Mouse (Mus musculus): ENCODE measurements around the gene Serpina1b. TPM values are rescaled to one million over a fixed set of nuclear protein-coding genes. Genes with fewer than 3 reads are reported as not detected.
"Not testable (repeated sequence)": the region's sequence is repeated elsewhere in the genome, so short reads cannot be mapped to it uniquely, and the experiment has no call there.

Serpina1b gene
- polyA plus RNA-seq, 1 experiment, result not detected

- no peaks in the 10 kb centered on the region for H3K4me1 ChIP-seq (ENCODE audit: control insufficient read depth, insufficient read depth, low read length)
- TF ChIP-seq POLR2A (IDR thresholded peaks at IDR 0.05; ENCODE audit: extremely low read depth, insufficient read depth, low read length) (no peak), CTCF (IDR thresholded peaks at IDR 0.05; ENCODE audit: extremely low read depth, insufficient read depth, low read length) (no peak)
- no peak overlapping the region for H3K27ac ChIP-seq (ENCODE audit: insufficient read depth, low read length)
- no peak overlapping the region for H3K4me3 ChIP-seq (ENCODE audit: insufficient read depth, low read length)
These were observed 143.2 kb downstream of the Serpina1b start for GRCm38 (mm10) chr12:103687021-103687420.

- no peak for TF ChIP-seq POLR2A (IDR thresholded peaks at IDR 0.05; ENCODE audit: extremely low read depth, insufficient read depth, low read length)
- TF ChIP-seq CTCF (IDR thresholded peaks at IDR 0.05; ENCODE audit: extremely low read depth, insufficient read depth, low read length), result no peak
These were observed 144.1 kb downstream of the Serpina1b start for GRCm38 (mm10) chr12:103686050-103686449.

GRCm38 (mm10) chr12:103685386-103685785, 144.8 kb downstream of the Serpina1b start:
- Histone ChIP-seq H3K4me1 (ENCODE audit: control insufficient read depth, insufficient read depth, low read length) (no peaks in the 10 kb centered on the region), H3K27ac (ENCODE audit: insufficient read depth, low read length) (no peak overlapping the region), H3K4me3 (ENCODE audit: insufficient read depth, low read length) (no peak overlapping the region)
- no peak for TF ChIP-seq CTCF (IDR thresholded peaks at IDR 0.05; ENCODE audit: extremely low read depth, insufficient read depth, low read length)
- TF ChIP-seq POLR2A (IDR thresholded peaks at IDR 0.05; ENCODE audit: extremely low read depth, insufficient read depth, low read length), result no peak

More at GRCm38 (mm10) chr12:103686050-103686449, 144.1 kb downstream of the Serpina1b start:
- Histone ChIP-seq H3K27ac (ENCODE audit: insufficient read depth, low read length) (no peak overlapping the region), H3K4me1 (ENCODE audit: control insufficient read depth, insufficient read depth, low read length) (no peaks in the 10 kb centered on the region), H3K4me3 (ENCODE audit: insufficient read depth, low read length) (no peak overlapping the region)

GRCm38 (mm10) chr12:103683775-103684174, 146.4 kb downstream of the Serpina1b start:
- Histone ChIP-seq H3K4me1 (ENCODE audit: control insufficient read depth, insufficient read depth, low read length) (no peaks in the 10 kb centered on the region), H3K4me3 (ENCODE audit: insufficient read depth, low read length) (no peak overlapping the region), H3K27ac (ENCODE audit: insufficient read depth, low read length) (no peak overlapping the region)
- TF ChIP-seq CTCF (IDR thresholded peaks at IDR 0.05; ENCODE audit: extremely low read depth, insufficient read depth, low read length) (no peak), POLR2A (IDR thresholded peaks at IDR 0.05; ENCODE audit: extremely low read depth, insufficient read depth, low read length) (no peak)

- H3K4me1 ChIP-seq (ENCODE audit: control insufficient read depth, insufficient read depth, low read length), result no peaks in the 10 kb centered on the region
- H3K4me3 ChIP-seq (ENCODE audit: insufficient read depth, low read length), result no peak overlapping the region
- H3K27ac ChIP-seq (ENCODE audit: insufficient read depth, low read length), result no peak overlapping the region
- TF ChIP-seq CTCF (IDR thresholded peaks at IDR 0.05; ENCODE audit: extremely low read depth, insufficient read depth, low read length) (no peak), POLR2A (IDR thresholded peaks at IDR 0.05; ENCODE audit: extremely low read depth, insufficient read depth, low read length) (no peak)
These were observed 148.4 kb downstream of the Serpina1b start for GRCm38 (mm10) chr12:103681739-103682138.

GRCm38 (mm10) chr12:103681169-103681568, 149.0 kb downstream of the Serpina1b start:
- no peak for TF ChIP-seq POLR2A (IDR thresholded peaks at IDR 0.05; ENCODE audit: extremely low read depth, insufficient read depth, low read length)
- no peak for TF ChIP-seq CTCF (IDR thresholded peaks at IDR 0.05; ENCODE audit: extremely low read depth, insufficient read depth, low read length)
- no peaks in the 10 kb centered on the region for H3K4me1 ChIP-seq (ENCODE audit: control insufficient read depth, insufficient read depth, low read length)
- H3K4me3 ChIP-seq (ENCODE audit: insufficient read depth, low read length), result no peak overlapping the region
- H3K27ac ChIP-seq (ENCODE audit: insufficient read depth, low read length), result no peak overlapping the region

- not testable (repeated sequence) for H3K4me1 ChIP-seq (ENCODE audit: control insufficient read depth, insufficient read depth, low read length); H3K27ac ChIP-seq (ENCODE audit: insufficient read depth, low read length); H3K4me3 ChIP-seq (ENCODE audit: insufficient read depth, low read length)
These were observed 150.3 kb downstream of the Serpina1b start for GRCm38 (mm10) chr12:103679853-103680252.

Other genes starting within 250 kb of the Serpina1b start
- 0.04 TPM in 1 of 2 replicates, not detected in the other for gene Serpina10, start 198.9 kb downstream of the Serpina1b start, polyA plus RNA-seq (2012; rRNA removed)
- not detected in 2 replicates for gene Serpina6, start 173.2 kb downstream of the Serpina1b start, polyA plus RNA-seq (2012; rRNA removed)
- not detected in 2 replicates for gene Serpina16, start 154.2 kb downstream of the Serpina1b start, polyA plus RNA-seq (2012; rRNA removed)
- not detected in 2 replicates for gene Serpina1f, start 134.8 kb downstream of the Serpina1b start, polyA plus RNA-seq (2012; rRNA removed)
- gene Serpina1d, start 56.8 kb downstream of the Serpina1b start, polyA plus RNA-seq (2012; rRNA removed), result 0.08 TPM in 1 of 2 replicates, not detected in the other
- gene Serpina1a, start 33.2 kb upstream of the Serpina1b start, polyA plus RNA-seq (2012; rRNA removed), result 0.08 TPM in 1 of 2 replicates, not detected in the other
- not detected in 2 replicates for gene Serpina1c, start 74.5 kb upstream of the Serpina1b start, polyA plus RNA-seq (2012; rRNA removed)
- not detected in 2 replicates for gene Serpina1e, start 128.6 kb upstream of the Serpina1b start, polyA plus RNA-seq (2012; rRNA removed)
- not detected in 2 replicates for gene Serpina11, start 159.6 kb upstream of the Serpina1b start, polyA plus RNA-seq (2012; rRNA removed)
- gene Serpina9, start 183.4 kb upstream of the Serpina1b start, polyA plus RNA-seq (2012; rRNA removed), result 0.04 and 3.8 TPM in 2 replicates
- 0.04 TPM in 1 of 2 replicates, not detected in the other for gene Serpina12, start 214.1 kb upstream of the Serpina1b start, polyA plus RNA-seq (2012; rRNA removed)

All from cortical plate, adult 2 months (tissue).